16 mouse cellular contexts compared by ENCODE assay signal in genomic region chr10:125954747-125955530, GRCm38 (mm10). TPM values are rescaled to one million over a fixed set of nuclear protein-coding genes. Genes with fewer than 3 reads are reported as not detected.
DNase-seq lines count a peak whose midpoint lies in the region; ATAC-seq and TF ChIP-seq lines count a peak whose summit lies in the region.
"Had no signal": no experiment of that assay in that cellular context is flagged by ENCODE, and none has a peak within 500 bp of the region (broad histone marks: within the 10 kb centered on the region; RNA-seq: fewer than 3 reads in every experiment).

No protein-coding gene starts in this region.

- H3K36me3 ChIP-seq in kidney, embryonic 15.5 days = no peaks in the 10 kb centered on the region
- H3K36me3 ChIP-seq: neural tube, embryonic 12.5 days had no signal

- H3K9me3 ChIP-seq in kidney, embryonic 15.5 days (replicated peaks) = no peaks in the 10 kb centered on the region
- H3K9me3 ChIP-seq: neural tube, embryonic 12.5 days had no signal

- peaks cover 10% of the 10 kb centered on the region for H3K4me1 ChIP-seq in kidney, embryonic 15.5 days
- H3K4me1 ChIP-seq: megakaryocyte, embryonic 14.5 days; neural tube, embryonic 12.5 days had no signal

- TF ChIP-seq CTCF in brain, embryonic 14.5 days (IDR thresholded peaks at IDR 0.05; ENCODE audit: borderline replicate concordance, extremely low read depth, insufficient read depth, insufficient read length) = no peak

- H3K27ac ChIP-seq in kidney, embryonic 15.5 days = 0 out of 2 replicates have a peak overlapping the region, but pooled peaks have one; percentile 1
- H3K27ac ChIP-seq: neural tube, embryonic 12.5 days had no signal

- H3K9ac ChIP-seq in kidney, embryonic 15.5 days = no peak overlapping the region
- H3K9ac ChIP-seq: neural tube, embryonic 12.5 days had no signal

- no peaks in the 10 kb centered on the region for H3K27me3 ChIP-seq in kidney, embryonic 15.5 days
- H3K27me3 ChIP-seq: megakaryocyte, embryonic 14.5 days; neural tube, embryonic 12.5 days had no signal

- no peak for TF ChIP-seq POLR2A in brain, embryonic 14.5 days (IDR thresholded peaks at IDR 0.05; ENCODE audit: borderline replicate concordance, extremely low read depth, insufficient read depth, insufficient read length, poor library complexity, severe bottlenecking)

- H3K4me2 ChIP-seq in kidney, embryonic 15.5 days = no peak overlapping the region
- H3K4me2 ChIP-seq: neural tube, embryonic 12.5 days had no signal

- no peak; the same call in 1 of the 2 replicates for ATAC-seq in kidney, embryonic 15.5 days (replicated peaks; ENCODE audit: low FRiP score)
- ATAC-seq: lung, postnatal 0 days had no signal

- 70% methylated on average over 12 of the region's 12 CpGs for WGBS in kidney, embryonic 15.5 days

- no peak overlapping the region for H3K4me3 ChIP-seq in kidney, embryonic 15.5 days (replicated peaks)
- H3K4me3 ChIP-seq: megakaryocyte, embryonic 14.5 days; neural tube, embryonic 12.5 days had no signal

- peak; percentile 53 for DNase-seq in cerebellum, postnatal 10 days
- no peak for DNase-seq in cerebellum, adult 11-12 months
- no peak for DNase-seq in kidney, adult 8-10 months
- peak; percentile 34 for DNase-seq in brain, embryonic 14.5 days (ENCODE audit: low read depth)
- DNase-seq in layer of hippocampus, postnatal 36 days = peak; percentile 30 to 33
- DNase-seq in thymus, adult 18-20 months = no peak
- no peak for DNase-seq in adrenal gland, adult (ENCODE audit: inconsistent age in 2 of 2, low spot score in 1 of 2)
- DNase-seq: adrenal gland, postnatal 14 days; cerebellum, postnatal 25 days; heart, adult 18-20 months; kidney, adult 18-20 months; thymus, postnatal 14 days had no signal

RNA-seq across cellular contexts. Expression of gene Lrig3, which starts 11.0 kb away (rescaled TPM):
- 22.6 and 24.0 TPM in 2 replicates for polyA plus RNA-seq in kidney, embryonic 15.5 days (2015; fragmentation: Nextera tagmentation; extraction: Ambion mirVana)
- polyA plus RNA-seq in brain, embryonic 14.5 days (2012; rRNA removed) = 5.8 and 8.0 TPM in 2 replicates
- total RNA-seq in layer of hippocampus, postnatal 36 days (2021) = 1 to 10 TPM; 4.0 to 5.0 TPM

Comparison
In these comparisons a context has a peak if more than half of its experiments do, and no peak if none do; other contexts are left out.
1. DNase-seq: peak in cerebellum, postnatal 10 days (2 of 2), brain, embryonic 14.5 days (single experiment) and layer of hippocampus, postnatal 36 days (2 of 2); none in cerebellum, adult 11-12 months (single experiment), kidney, adult 8-10 months (0 of 2), thymus, adult 18-20 months (0 of 2) and adrenal gland, adult (0 of 2).